Mouse (Mus musculus) liver (tissue): ENCODE data around the gene Tfap2d.

Experiments
- DNase-seq: peaks from one replicate; pipeline ENCODE4 v3.0.0-alpha.2; 2020; ENCODE audit warnings: mixed read lengths

Gene Tfap2d

DNA sequence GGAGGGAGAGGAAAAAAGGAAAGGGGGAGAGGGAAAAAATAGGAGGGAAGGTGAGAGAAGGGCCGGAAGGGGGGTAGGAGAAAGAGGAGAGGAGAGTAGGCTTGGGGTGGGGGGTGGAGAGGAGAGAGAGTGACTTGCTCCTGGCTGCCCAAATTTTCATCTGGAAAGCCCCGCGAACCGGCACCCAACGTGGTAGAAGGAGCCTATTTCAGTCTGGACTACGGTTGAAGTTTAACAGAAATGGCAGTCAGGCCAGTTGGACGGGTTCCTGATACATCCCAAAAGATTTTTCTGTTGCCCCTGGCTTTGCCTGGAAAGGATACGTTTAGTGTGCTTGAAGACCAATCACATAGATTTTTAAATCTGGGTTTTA lies 108.2 kb downstream of the Tfap2d start:
- DNase-seq, result no peak

DNA sequence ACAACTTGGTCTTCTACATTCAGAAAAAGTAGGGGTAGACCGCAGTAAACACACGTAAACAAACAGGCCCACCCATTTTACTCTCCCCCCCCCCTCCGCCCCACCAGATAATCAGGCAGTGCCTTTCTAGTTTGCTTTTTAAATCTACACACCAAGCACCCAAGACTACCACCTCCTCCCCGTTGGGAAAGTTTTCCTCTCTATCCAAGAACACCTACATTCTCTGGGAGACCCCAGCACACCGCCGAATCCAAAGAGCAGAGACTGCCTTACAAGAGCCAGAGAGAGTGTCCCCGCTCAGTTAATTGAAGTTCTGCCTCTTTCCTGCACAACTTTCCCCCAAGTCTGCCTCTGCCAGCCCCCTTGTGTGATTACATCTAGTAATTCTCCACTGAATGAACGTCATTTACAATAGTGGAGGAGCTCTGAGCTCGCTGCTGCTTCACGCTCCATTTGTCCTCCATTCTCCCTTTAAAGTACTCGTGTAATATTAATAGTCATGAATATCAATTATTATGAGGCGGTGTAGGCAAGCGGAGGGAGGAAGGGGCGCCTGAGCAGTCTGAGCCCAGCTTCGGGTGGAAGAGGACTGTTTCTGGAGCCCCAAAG lies 108.8 kb downstream of the Tfap2d start:
- DNase-seq, result no peak

DNA sequence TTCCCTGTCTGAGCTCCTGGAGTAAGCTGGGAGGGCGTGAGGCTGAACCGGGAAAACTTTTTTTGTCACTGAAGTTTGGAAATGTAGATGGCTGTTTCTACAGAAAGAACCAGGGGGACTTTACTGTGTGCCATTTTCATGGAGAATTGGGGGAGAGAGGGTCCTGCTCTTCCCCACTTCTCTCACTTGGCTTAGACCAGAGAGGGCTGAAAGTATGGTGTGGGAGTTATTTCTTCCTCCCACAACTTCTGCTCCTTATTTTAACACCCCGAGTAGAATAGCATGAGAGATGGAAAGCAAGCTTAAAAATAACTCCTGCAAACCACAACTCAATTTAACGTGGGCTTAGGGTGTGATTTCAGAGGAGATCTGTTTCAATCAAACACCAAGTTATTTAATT lies 109.9 kb downstream of the Tfap2d start:
- DNase-seq, result no peak

DNA sequence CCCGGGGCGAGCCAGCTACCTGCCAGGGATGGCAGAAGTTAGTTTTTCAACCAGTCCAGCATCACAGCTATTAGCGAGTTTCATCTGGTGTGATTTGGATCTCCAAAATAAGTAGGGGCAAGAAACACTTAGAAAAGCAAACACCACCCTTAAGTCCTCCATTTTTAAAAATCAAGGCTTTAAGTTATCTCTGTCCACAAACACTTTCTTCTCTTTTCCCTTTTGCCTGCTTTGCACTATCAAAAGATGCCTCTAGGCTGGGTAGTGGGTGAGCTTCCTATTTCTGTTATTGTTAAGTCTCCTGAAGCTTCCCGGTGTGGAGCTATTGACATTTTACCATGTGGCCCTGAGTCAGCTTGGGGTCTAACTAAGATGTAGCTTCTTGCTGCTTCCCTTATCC lies 110.3 kb downstream of the Tfap2d start:
- DNase-seq, result no peak

DNA sequence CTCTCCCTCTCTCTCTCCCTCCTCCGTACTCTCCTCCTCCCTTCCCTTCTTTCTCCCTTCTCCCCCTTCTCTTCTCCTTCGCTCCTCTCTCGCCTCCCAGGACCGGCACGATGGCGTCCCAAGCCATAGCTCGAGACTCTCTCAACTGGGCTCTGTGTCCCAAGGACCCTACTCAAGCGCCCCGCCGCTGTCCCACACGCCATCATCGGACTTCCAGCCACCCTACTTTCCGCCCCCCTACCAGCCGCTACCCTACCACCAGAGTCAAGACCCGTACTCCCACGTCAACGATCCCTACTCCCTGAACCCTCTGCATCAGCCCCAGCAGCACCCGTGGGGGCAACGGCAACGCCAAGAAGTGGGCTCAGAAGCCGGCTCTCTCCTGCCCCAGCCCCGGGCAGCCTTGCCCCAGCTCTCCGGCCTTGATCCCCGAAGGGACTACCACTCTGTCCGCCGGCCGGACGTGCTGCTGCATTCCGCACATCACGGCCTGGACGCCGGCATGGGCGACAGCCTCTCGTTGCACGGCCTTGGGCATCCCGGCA lies 111.1 kb downstream of the Tfap2d start:
- DNase-seq, result no peak
